Mouse (Mus musculus) midbrain, postnatal 0 days (tissue): ENCODE data around the gene Lefty2. TPM values are rescaled to one million over a fixed set of nuclear protein-coding genes. Genes with fewer than 3 reads are reported as not detected.

Experiments used
- ATAC-seq: fragments of 200-750 bp; cut with Nextera tagmentation; 2 replicates; pipeline ENCODE4 v1.8.0; 2017; ENCODE audit warnings: moderate number of reproducible peaks, mild to moderate bottlenecking, moderate TSS enrichment, moderate library complexity; ENCODE audit not compliant: low FRiP score
- DNase-seq: peaks from one replicate; pipeline ENCODE4 v3.0.0-alpha.2; 2015; ENCODE audit warnings: low spot score
- H3K27ac ChIP-seq: fragments of 300-500 bp; sonication (generic); 2 replicates; pipeline ENCODE4 v1.5.1; 2014; ENCODE audit warnings: low read depth, mild to moderate bottlenecking, low read length, mixed read lengths
- H3K27me3 ChIP-seq: fragments of 300-500 bp; sonication (generic); 2 replicates; pipeline ENCODE4 v1.6.1; 2014; ENCODE audit warnings: low read length, control low read depth, mixed read lengths; ENCODE audit not compliant: insufficient read depth
- H3K36me3 ChIP-seq: fragments of 300-500 bp; sonication (generic); 2 replicates; pipeline ENCODE4 v1.6.1; 2014; ENCODE audit warnings: low read length, control low read depth, mixed read lengths; ENCODE audit not compliant: insufficient read depth
- H3K4me1 ChIP-seq: fragments of 300-500 bp; sonication (generic); 2 replicates; pipeline ENCODE4 v1.6.1; 2014; ENCODE audit warnings: mild to moderate bottlenecking, control low read depth, antibody characterized with exemption, low read length, mixed read lengths; ENCODE audit not compliant: insufficient read depth
- H3K4me2 ChIP-seq: fragments of 300-500 bp; sonication (generic); 2 replicates; pipeline ENCODE4 v1.6.1; 2014; ENCODE audit warnings: low read depth, mild to moderate bottlenecking, low read length, mixed read lengths; ENCODE audit not compliant: poor library complexity, severe bottlenecking
- H3K4me3 ChIP-seq: fragments of 300-500 bp; sonication (generic); 2 replicates; pipeline ENCODE4 v1.5.1; 2014; ENCODE audit warnings: low read depth, mild to moderate bottlenecking, low read length, moderate library complexity
- H3K9ac ChIP-seq: fragments of 300-500 bp; sonication (generic); replicated peaks from 2 replicates; pipeline ENCODE4 v1.6.1; 2014; ENCODE audit warnings: mild to moderate bottlenecking, low read length, moderate library complexity, mixed read lengths; ENCODE audit not compliant: poor library complexity, severe bottlenecking
- H3K9me3 ChIP-seq: fragments of 300-500 bp; sonication (generic); 2 replicates; pipeline ENCODE4 v1.6.1; 2016; ENCODE audit warnings: low read length, control low read depth
- CTCF ChIP-seq: IDR thresholded peaks from 2 replicates; pipeline ENCODE4 v1.5.1; 2016; ENCODE audit warnings: antibody characterized with exemption, mild to moderate bottlenecking
- WGBS: fragments of 180-500 bp; shearing (Covaris S2); extraction: QIAGEN DNeasy Blood & Tissue Kit; methylation state at CpG from one replicate; pipeline ENCODE4 v1.1.7; 2014; 5-methylcytosine and 5-hydroxymethylcytosine counted together
- polyA plus RNA-seq: library from polyadenylated mRNA; unstranded; fragments of >200 nt; fragmentation: Nextera tagmentation; extraction: Ambion mirVana; gene quantifications from 2 replicates; pipeline ENCODE4 v1.2.1, GENCODE M21; 2015
- total RNA-seq: library from RNA; depleted of rRNA; stranded (reverse); fragments of >200 nt; gene quantifications from 2 replicates; pipeline ENCODE4 v1.2.3, GENCODE M21; 2014; rRNA removed

Gene Lefty2
- 3.0 and 12.8 TPM in 2 replicates for total RNA-seq
- polyA plus RNA-seq, result 7.7 and 8.6 TPM in 2 replicates

DNA sequence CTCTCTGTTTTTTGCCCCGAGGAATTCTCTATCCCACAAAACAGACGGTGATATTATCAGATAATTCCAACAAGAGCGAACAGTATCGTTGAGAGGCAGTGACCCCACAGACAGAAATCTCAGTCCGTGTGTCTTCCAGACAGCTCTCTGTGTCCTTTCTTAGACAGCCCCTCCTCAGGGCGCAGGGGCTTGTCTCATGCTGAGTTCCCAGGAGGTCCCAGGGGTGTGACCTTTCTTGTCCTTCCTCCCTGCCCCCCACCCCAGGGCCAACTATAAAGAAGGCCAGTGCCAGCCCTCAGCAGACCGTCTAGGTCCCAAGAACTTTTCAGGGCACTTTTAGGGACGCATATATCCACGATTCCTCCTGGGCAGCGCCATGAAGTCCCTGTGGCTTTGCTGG is at the start of gene Lefty2:
TSS of gene Lefty2 (plus strand) at position 301 of the 400 bp plus-strand sequence.
- ATAC-seq, result no peak
- WGBS, result 63% methylated on average over 10 of the region's 10 CpGs

DNA sequence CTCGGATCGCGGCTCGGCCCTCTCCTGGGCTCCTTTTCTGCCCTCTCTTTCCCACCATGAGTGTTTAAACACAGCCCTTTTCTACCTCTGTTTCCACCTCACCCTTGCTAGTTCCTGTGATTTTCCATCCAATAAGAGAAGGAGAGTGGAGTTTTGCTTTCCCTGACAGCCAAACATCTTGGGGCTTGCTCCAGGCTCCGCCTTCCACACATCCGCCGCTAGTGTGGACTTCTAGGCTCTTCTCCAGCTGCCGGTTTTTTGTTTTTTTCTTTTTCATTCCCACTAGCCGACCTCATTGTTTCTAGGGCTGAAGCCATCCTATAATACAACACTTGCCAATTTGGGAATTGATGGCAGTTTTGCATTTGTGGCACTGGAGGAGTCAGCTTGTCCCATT is 44.8 kb upstream of the Lefty2 start:
- Histone ChIP-seq H3K27me3 (no peaks in the 10 kb centered on the region), H3K9me3 (no peaks in the 10 kb centered on the region), H3K27ac (peak overlapping the region; percentile 93), H3K4me2 (peak overlapping the region; percentile 49), H3K4me3 (peak overlapping the region; percentile 27), H3K4me1 (peaks cover 12% of the 10 kb centered on the region), H3K9ac (peak overlapping the region; percentile 61), H3K36me3 (no peaks in the 10 kb centered on the region)
- WGBS, result 0% methylated on average over 9 of the region's 9 CpGs
- ATAC-seq, result peak; percentile 57
- peak; percentile 93 for DNase-seq
- no peak; the same call in 1 of the 2 replicates for TF ChIP-seq CTCF

More for the DNA sequence above, at the start of gene Lefty2:
- Histone ChIP-seq H3K27me3 (peaks cover 22% of the 10 kb centered on the region), H3K4me2 (0 out of 2 replicates have a peak within 1 kb of the TSS, but pooled peaks have one; percentile 21), H3K36me3 (no peaks in the 10 kb centered on the region), H3K9ac (no peak within 1 kb of the TSS), H3K4me3 (no peak within 1 kb of the TSS), H3K27ac (no peak within 1 kb of the TSS), H3K4me1 (no peaks in the 10 kb centered on the region), H3K9me3 (no peaks in the 10 kb centered on the region)
- TF ChIP-seq CTCF, result no peak
- DNase-seq, result no peak

DNA sequence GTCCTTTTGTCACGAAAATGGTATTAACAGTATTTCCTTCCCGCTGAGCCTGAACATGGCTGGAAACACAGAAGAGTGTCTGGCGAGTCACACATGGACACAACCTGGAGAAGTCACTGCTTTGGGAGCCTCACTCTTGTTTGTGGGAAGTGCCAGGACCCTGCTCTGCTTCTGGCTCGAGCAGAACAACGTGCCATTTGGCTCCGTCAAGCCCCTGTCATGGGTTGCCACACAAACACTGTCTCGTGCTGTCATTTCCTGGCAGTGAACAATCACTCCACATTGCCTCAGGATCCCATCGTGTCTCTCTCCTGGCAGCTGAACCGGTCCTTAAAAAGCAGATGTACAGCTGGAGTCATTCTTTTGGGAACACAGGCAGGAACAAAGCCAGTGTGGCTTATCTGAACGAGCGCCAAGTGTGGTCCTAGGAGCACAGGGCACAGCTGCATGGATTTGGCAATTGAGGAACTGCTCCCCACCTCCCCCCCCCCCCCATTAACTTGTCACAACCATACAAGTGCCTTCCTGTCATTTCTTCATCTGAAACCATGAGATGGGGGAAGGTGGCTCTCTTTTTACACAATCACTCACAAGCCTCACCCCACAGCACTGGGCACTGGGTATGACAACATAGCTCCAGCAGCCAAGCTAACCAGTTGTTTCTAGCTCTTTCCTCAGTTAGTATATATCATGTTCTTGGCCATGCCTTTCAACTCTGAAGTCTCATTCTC is 44.2 kb upstream of the Lefty2 start:
- ATAC-seq (no peak; the same call in 1 of the 2 replicates), DNase-seq (peak; percentile 77)
- peak overlapping the region; percentile 49 for H3K4me2 ChIP-seq
- peak overlapping the region; percentile 93 for H3K27ac ChIP-seq
- TF ChIP-seq CTCF, result no peak
- H3K4me3 ChIP-seq, result peak overlapping the region; percentile 27
- H3K9me3 ChIP-seq, result no peaks in the 10 kb centered on the region
- no peaks in the 10 kb centered on the region for H3K27me3 ChIP-seq
- WGBS, result 8% methylated on average over 11 of the region's 11 CpGs
- peaks cover 12% of the 10 kb centered on the region for H3K4me1 ChIP-seq
- H3K9ac ChIP-seq, result peak overlapping the region; percentile 61
- H3K36me3 ChIP-seq, result no peaks in the 10 kb centered on the region

DNA sequence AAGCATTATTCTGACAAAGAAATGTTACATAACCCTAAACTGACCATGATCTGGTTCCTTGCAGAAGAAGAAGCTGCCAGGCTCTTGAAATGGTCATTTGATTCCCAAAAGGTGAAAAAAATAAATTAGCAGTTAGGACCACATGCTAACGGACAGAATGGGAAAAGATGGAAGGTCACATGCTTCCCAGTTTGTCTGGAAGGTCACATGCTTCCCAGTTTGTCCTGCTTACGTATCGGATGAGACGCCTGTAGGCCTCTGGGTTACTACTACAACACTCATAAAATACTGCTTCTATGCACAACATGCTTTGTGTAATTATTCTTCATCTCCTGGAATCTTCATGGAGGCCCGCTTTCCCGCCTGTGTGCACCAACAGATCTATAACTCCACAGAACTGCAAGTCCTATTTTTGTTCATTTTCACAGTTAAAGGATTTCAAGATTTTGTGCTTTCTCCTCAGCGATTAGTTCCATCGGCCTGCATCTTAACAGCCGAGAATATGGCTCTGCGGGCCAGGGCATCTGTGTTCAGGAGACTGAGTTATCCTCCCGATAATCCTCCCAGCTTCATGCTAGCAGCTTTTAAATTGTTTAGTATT is 43.1 kb upstream of the Lefty2 start:
- Histone ChIP-seq H3K9me3 (no peaks in the 10 kb centered on the region), H3K27ac (peak overlapping the region; percentile 97), H3K4me2 (peak overlapping the region; percentile 72), H3K9ac (peak overlapping the region; percentile 66), H3K27me3 (no peaks in the 10 kb centered on the region), H3K36me3 (no peaks in the 10 kb centered on the region), H3K4me3 (peak overlapping the region; percentile 71), H3K4me1 (peaks cover 12% of the 10 kb centered on the region)
- WGBS, result 18% methylated on average over 11 of the region's 11 CpGs
- ATAC-seq (no peak), DNase-seq (peak; percentile 43)
- no peak for TF ChIP-seq CTCF

DNA sequence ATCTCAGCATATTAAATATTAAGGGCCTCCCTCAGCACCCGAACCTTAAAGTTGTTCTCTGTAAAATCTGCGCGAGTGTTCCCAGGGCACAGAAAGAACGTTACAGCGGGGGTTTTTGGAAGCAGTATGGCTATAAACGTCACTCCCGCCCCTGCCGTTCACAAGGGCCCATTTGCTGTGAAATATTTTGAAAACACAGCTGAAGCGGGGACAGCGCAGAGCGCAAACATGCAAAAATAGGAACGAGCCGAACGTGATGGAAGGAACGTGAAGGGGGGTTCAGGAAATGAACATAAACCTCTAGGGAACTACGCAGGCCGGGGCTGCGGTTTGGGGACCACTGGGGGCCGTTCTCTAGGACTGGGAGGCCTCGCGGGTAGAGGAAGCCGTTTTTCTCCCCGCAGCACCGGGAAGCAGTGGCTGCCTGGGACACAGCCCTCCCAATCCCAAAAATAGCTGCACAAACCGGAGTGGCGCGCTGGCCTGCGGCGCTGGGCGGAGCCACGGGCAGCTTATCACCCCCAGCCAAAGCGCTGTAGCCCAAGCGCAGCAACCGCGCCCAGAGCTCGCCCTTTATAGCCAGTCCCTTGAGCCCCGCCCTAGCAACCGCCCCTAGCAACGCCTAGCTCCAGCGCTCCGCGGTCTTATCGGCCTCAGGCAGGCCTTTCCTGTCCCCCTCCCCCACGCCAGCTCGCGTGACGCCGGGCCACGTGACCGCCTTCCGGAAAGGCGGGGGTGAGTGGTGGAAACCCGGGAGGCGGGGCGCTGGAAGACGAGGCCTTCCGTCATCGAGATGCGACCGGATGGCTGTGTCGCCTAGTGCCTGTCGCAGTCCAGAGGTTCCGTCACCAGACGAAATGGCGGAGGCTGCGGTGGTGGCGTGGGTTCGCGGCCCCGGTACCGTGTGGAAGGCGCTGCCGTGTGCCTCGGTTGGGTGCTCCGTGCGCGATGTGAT is 42.3 kb upstream of the Lefty2 start, which contains the start of gene Sde2:
TSS of gene Sde2 (plus strand) at position 812 of the 955 bp plus-strand sequence.
- Histone ChIP-seq H3K9me3 (no peaks in the 10 kb centered on the region), H3K27ac (peak within 1 kb of the TSS; percentile 97), H3K4me2 (peak within 1 kb of the TSS; percentile 72), H3K4me3 (peak within 1 kb of the TSS; percentile 71), H3K27me3 (no peaks in the 10 kb centered on the region), H3K4me1 (peaks cover 12% of the 10 kb centered on the region), H3K36me3 (no peaks in the 10 kb centered on the region), H3K9ac (peak within 1 kb of the TSS; percentile 81)
- under 1% methylated on average over 77 of the region's 77 CpGs for WGBS
- ATAC-seq (peak; percentile 94), DNase-seq (peak; percentile 100)
- TF ChIP-seq CTCF, result no peak
